Comparison of ENCODE assay signal across 1 mouse cellular context in the genomic region with DNA sequence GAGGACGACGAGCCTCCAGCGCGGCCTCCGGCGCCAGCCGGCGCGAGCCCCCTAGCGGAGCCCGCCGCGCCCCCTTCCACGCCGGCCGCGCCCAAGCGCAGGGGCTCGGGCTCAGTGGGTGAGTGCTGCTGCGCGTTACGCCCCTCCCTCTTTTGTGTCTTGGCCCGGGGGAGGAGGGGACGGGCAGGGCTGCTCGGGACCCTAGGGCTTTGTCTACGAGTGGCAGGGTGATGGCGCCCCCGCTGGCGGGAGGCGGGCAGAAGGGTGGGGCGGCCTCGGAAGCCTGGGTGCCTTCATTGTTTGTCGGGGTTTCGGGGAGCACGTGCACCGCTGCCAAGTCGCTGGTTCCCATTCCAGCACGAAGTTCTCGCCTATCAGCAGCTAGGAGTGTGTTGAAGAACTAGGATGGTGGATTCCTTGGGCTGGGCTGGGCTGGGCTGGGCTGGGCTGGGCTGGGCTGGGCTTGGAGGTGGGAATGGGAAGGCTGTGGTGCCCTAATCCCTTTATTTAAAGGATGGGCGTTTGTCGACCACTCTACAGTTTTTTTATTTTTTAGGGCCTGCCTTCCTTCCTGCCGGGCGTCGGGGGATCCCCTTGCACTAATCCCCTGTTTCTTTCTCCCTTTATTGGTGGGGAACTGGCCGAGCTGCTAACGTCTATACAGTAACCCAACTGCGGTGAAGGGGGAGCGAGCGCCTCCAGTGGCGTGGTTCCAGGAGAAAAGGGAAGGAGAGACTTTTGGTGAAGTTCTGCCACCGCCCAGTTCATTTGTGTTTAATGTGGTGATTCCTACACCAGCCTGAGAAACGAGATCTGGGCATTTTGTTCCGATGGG.
TF ChIP-seq lines count a peak whose summit lies in the region.

No protein-coding gene starts in this region.

TF ChIP-seq in CH12.LX, 34 proteins besides CTCF, POLR2A, EP300 and RAD21 (continued from another document):
- TF ChIP-seq HCFC1 (IDR thresholded peaks at IDR 0.05; ENCODE audit: low read depth, low read length) (no peak; the same call in 1 of the 2 replicates), KAT2A (IDR thresholded peaks at IDR 0.05; ENCODE audit: insufficient replicate concordance, low read length) (0 out of 2 replicates have a peak, but pooled peaks have one; percentile 23), MAX (IDR thresholded peaks at IDR 0.05; ENCODE audit: low read length) (peak; percentile 92), USF1 (IDR thresholded peaks at IDR 0.05; ENCODE audit: low read depth, low read length) (no peak), SMC3 (IDR thresholded peaks at IDR 0.05; ENCODE audit: low read depth, low read length) (peak; percentile 63), ELF1 (IDR thresholded peaks at IDR 0.05; ENCODE audit: low read depth, low read length) (peak; percentile 41), MYC (IDR thresholded peaks at IDR 0.05; ENCODE audit: low read depth, low read length) (peak; percentile 81), SIN3A (IDR thresholded peaks at IDR 0.05; ENCODE audit: low read length) (peak; percentile 82; the same call in 1 of the 2 replicates), USF2 (conservative IDR thresholded peaks at IDR 0.05; ENCODE audit: low read depth, low read length) (no peak), UBTF (IDR thresholded peaks at IDR 0.05; ENCODE audit: low read depth, low read length) (peak; percentile 61; the same call in 1 of the 2 replicates), NRF1 (IDR thresholded peaks at IDR 0.05; ENCODE audit: low read depth, low read length) (peak; percentile 43), JUND (conservative IDR thresholded peaks at IDR 0.05; ENCODE audit: low read depth, low read length) (no peak), MXI1 (IDR thresholded peaks at IDR 0.05; ENCODE audit: low read depth, low read length) (peak; percentile 92), ETS1 (conservative IDR thresholded peaks at IDR 0.05; ENCODE audit: low read depth, low read length) (no peak; the same call in 1 of the 2 replicates), ZMIZ1 (IDR thresholded peaks at IDR 0.05; ENCODE audit: low read depth, low read length) (0 out of 2 replicates have a peak, but pooled peaks have one; percentile 42), CHD1 (IDR thresholded peaks at IDR 0.05; ENCODE audit: low read depth, low read length) (0 out of 2 replicates have a peak, but pooled peaks have one; percentile 7), PAX5 (IDR thresholded peaks at IDR 0.05; ENCODE audit: low read length) (no peak), TBP (conservative IDR thresholded peaks at IDR 0.05; ENCODE audit: low read depth, low read length) (0 out of 2 replicates have a peak, but pooled peaks have one; percentile 14), JUN (IDR thresholded peaks at IDR 0.05; ENCODE audit: insufficient read depth, low read depth, low read length) (no peak), IRF4 (IDR thresholded peaks at IDR 0.05; ENCODE audit: low read depth, low read length) (peak; percentile 75), E2F4 (IDR thresholded peaks at IDR 0.05; ENCODE audit: insufficient replicate concordance, low read depth, low read length) (no peak), MAFK (IDR thresholded peaks at IDR 0.05; ENCODE audit: insufficient replicate concordance, low read length) (no peak), TCF12 (IDR thresholded peaks at IDR 0.05; ENCODE audit: low read depth, low read length) (peak; percentile 65; the same call in 1 of the 2 replicates), ZNF384 (IDR thresholded peaks at IDR 0.05; ENCODE audit: low read depth, low read length) (peak; percentile 20; the same call in 1 of the 2 replicates), ZC3H11A (IDR thresholded peaks at IDR 0.05; ENCODE audit: low read depth, low read length) (no peak), ZKSCAN1 (IDR thresholded peaks at IDR 0.05; ENCODE audit: borderline replicate concordance, low read depth, low read length) (no peak), RCOR1 (conservative IDR thresholded peaks at IDR 0.05; ENCODE audit: low read depth, low read length) (0 out of 2 replicates have a peak, but pooled peaks have one; percentile 39), CHD2 (IDR thresholded peaks at IDR 0.05; ENCODE audit: low read length) (no peak; the same call in 1 of the 2 replicates), MEF2A (IDR thresholded peaks at IDR 0.05; ENCODE audit: borderline replicate concordance, low read depth, low read length) (peak; percentile 62; the same call in 1 of the 2 replicates)
TF ChIP-seq in CH12.LX: peak in this region for 20.
